Mouse (Mus musculus): ENCODE results near the gene Slc25a30. TPM values are rescaled to one million over a fixed set of nuclear protein-coding genes. Genes with fewer than 3 reads are reported as not detected.
"Not testable (repeated sequence)": the region's sequence is repeated elsewhere in the genome, so short reads cannot be mapped to it uniquely, and the experiment has no call there.

Gene Slc25a30
- total RNA-seq, 2 experiments from 2014 or later, result 9.4 to 11.0 TPM

DNA sequence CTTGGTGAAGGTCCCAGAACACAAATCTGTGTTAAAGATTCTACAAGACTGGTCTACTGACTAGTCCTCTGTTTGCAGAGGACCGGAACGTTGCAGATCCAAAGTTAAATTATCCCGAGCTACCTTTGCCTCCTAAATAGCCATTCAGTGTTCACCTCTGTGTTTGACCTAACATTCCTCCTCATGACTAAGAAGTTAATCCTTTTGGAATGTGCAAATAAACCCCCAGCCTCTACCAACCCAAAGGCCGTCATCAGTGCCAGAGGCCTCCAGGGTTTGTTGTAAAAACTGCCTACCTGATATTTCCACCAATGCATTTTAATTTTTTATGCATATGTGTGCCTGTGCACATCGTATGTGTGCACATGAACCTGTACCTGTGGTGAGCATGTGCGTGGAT is 7.5 kb upstream of the Slc25a30 start:
- no peak for DNase-seq (ENCODE audit: low spot score in 2 of 2)

DNA sequence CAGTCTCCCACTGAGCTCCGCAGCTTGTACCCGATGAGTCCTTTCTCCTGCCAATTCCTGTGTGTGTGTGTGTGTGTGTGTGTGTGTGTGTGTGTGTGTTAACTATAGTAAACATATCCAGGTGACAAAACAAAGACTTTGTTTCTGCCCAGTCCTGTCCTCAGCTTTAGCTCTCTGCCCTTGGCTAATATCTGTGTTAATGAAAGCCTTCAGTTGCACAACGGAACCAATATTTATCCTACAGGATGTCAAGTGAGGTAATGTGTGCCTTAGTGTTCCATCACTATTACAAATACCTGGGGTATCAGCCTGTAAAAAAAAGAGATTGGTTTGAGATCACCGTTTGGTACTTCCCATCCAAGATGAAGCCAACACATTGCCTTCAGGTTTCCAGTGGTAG is 6.3 kb upstream of the Slc25a30 start:
- no peak for DNase-seq (ENCODE audit: low spot score in 2 of 2)

DNA sequence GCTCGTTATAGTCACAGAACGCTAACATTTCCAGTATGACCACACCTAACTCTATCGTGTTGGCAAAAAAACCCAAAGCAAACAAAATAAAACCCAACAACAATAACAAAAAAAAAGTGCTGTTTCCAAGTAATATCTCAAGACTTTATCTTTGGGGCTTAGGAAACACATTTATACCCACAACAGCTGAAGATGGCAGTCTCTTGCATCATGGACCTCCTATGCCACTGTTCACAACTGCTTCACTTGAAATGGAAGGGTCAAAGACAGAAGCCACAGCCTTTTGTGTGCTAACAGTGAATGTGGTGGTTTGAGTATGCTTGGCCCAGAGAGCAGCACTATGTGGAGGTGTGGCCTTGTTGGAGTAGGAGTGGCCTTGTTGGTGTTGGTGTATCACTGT is 4.5 kb upstream of the Slc25a30 start:
- DNase-seq (ENCODE audit: low spot score in 2 of 2), result no peak

DNA sequence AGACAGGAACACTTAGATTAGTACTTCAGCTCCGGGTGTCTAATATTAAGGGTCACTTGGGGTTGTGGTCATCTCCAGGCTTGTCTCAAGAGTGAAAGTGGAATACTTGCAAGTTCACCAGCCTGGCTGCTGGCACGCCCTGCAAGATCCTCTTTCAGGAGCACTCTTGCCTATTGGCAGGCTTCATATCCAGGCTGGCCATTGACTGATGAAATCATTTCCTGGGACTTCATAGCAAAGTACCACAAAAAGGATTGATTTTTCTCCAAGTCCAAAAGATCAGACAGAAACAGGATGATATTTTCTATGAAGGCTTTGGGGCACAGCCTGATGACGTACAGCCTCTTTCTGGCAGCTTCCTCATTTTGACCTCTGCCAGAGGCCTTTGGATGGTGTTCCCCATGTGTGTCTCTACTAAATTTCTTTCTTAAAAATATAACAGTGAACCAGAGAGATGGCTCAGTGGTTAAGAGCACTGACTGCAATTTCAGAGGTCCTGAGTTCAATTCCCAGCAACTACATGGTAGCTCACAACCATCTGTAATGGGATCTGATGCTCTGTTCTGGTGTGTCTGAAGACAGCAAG is 3.7 kb upstream of the Slc25a30 start:
- DNase-seq (ENCODE audit: low spot score in 2 of 2), result no peak

DNA sequence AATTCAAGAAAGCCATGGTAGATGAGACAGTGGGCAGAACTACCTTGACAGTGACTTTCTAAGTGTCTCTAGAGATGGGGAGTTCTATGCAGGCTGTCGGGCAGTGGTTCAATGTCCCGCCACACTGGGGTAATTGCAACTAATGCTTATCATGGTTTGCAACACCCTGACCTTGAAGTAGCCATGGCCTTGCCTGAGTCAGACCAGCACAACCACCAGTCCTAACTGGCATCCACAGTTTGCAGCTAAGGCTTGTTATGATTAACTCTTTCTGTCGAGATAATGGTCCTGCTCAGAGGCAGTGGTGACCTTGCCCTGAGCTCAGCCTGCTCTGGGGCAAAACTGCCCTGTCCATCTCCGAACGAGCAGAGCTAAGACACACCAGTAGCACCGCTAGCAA is 2.5 kb upstream of the Slc25a30 start:
- DNase-seq (ENCODE audit: low spot score in 2 of 2), result no peak

DNA sequence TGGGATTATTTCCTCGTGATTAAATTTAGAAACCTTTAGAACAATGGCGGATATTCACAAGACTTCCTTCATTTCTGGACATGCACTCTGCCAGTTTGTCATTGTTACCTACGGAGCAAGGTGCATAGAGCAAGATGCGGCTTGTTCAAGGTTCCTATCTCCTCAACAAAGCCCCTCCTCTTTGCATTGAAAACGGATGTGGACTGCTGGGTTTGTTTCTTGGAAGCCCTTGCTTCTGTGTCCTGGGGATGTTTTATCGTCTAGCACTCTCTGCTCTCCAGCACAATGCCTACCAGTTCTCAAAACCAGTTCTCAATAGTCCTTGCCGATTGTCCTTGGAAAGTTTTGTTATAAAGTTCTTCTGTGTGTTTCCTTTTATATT is 948 bp upstream of the Slc25a30 start:
- no peak for DNase-seq (ENCODE audit: low spot score in 2 of 2)

DNA sequence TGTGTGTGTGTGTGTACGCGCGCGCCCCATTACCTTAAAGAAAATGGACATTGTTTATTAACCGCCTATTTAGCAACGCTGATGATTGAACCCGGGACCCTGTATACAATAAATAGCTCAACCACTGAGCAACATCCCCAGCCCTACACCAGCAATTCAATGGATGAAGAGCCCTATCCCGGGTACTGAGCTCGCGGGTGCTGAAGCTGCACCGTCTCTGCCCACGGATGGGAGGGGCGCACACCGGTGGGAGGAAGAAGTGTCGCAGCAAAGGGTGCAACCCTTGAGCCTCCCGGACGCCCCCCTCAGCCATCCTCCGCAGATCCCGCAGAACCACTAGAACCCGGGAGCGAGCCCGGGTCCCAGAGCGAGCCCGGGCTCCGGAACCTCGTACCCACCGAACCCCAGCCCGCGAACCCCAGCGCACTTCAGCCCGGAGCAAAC is 391 bp downstream of the Slc25a30 start:
- no peak for DNase-seq (ENCODE audit: low spot score in 2 of 2)

DNA sequence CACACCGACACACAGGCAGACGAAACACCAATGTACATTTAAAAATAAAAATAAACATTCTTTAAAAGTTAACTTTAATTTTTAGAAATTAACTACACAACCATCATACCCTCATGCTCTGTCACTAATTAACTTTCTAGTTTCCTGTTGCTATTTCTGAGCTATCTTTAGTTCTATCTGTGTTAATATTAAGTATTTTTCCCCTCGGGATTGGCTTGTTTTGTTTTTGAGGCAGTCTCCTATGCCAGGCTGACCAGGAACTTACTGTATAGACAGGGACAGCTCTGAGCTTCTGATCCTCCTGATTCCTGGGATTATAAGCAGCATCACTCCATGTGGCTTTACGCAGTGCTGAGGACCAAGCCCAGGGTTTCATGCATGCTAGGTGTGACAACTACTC is 6.9 kb downstream of the Slc25a30 start:
- DNase-seq (ENCODE audit: low spot score in 2 of 2), result no peak

DNA sequence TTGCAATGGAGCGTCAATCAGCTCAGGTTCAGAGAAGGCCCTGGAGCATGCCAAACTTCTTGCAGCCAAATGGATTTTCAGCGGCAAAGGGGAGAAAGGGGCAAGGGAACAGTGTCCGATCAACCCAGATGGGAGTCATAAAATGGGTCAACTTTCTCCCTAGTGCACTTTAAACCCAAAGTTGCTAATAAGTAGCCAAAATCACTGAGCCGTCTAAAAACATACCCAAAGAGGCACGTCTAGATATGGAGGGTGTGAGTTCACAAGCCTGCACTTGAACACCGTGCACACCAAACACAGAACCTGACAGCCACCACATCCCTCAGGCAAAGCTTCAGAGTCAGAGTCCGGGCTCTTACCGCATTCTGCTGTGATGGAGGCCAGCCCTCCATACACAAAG is 10.2 kb downstream of the Slc25a30 start:
- no peak for DNase-seq (ENCODE audit: low spot score in 2 of 2)

DNA sequence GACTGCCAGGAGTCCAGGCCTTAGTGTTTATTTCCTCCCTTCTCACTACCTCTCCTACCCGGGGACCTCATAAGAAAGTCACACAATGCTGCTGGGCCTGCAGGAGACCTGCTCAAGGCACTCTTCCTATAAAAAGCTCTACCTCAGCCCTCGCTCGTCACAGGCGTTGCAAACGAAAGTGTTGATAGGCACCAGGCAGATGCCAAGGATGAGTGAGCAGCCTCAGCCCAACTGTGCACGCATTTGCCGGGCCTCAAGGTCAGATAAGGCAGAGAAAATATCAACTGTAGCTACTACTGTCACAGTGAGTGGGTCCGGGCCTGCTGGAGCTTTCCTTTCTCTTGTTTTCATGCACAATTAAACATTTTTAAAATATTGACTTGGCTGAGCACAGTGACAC is 13.4 kb downstream of the Slc25a30 start:
- DNase-seq (ENCODE audit: low spot score in 2 of 2), result no peak

DNA sequence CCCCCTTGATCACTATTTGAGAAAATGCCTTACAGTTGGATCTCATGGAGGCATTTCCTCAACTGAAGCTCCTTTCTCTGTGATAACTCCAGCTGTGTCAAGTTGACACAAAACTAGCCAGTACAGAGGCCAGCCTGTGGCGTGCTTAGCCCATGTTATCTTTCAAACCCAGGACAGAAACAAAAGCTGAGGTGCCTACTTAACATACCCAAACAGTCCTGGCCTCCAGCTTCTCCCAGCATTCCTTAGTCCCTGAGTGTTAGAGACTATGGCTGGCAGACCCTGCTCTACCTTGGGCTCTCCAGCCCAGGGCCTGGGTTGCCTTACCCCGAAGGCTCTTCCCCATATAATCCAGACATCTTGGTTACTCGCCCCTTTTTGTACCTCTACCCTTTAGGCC is 14.4 kb downstream of the Slc25a30 start:
- DNase-seq (ENCODE audit: low spot score in 2 of 2), result not testable (repeated sequence)

DNA sequence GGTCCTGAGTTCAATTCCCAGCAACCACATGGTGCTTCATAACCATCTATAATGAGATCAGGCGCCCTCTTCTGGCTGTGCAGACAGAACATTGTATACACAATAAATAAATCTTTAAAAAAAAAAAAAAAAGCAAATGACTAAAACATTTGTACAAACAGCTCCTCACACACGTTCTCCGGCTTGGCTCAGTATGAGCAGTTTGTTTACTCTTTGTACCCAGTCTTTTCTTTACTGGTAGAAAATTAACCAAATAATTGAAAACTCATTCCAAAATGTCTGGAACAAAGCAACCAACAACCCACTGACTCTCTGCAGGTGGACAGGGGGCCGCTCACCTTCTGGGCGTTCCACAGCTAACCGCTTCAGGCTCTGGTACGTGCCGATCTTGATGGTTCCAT is 15.7 kb downstream of the Slc25a30 start:
- no peak for DNase-seq (ENCODE audit: low spot score in 2 of 2)

DNA sequence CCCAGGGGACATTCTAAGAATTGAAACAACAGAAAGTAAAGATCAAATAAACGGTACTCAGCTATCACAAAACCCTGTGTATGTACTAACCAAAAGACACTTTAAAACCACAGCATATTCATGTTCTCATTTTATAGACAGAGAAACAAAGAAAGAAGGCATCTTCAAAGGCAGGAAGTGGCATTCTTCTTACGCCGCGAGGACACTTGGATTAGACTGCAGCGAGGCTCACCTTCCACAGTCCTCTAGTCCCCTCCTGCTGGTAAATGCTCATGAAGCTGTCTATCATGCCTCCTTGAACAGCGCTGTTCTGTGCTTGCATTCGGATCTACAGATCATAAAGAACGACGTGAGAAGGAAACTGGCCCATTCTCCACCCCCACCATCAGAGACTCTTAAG is 17.5 kb downstream of the Slc25a30 start:
- DNase-seq (ENCODE audit: low spot score in 2 of 2), result no peak

DNA sequence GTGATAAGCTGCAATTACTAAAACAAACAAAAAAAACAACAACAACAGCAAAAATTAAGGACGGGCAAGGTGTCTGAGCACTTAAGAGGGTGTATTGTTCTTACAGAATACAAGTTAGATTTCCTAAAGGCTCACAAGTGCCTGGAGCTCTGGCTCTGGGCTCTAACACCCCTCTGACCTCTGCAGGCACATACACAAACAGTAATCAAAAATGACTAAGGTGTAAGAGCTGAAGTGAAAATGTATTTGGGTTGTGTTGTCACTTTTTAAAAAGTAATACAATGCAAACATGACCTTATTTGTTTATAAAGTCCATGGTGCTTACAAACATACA is 18.6 kb downstream of the Slc25a30 start:
- DNase-seq (ENCODE audit: low spot score in 2 of 2), result no peak

DNA sequence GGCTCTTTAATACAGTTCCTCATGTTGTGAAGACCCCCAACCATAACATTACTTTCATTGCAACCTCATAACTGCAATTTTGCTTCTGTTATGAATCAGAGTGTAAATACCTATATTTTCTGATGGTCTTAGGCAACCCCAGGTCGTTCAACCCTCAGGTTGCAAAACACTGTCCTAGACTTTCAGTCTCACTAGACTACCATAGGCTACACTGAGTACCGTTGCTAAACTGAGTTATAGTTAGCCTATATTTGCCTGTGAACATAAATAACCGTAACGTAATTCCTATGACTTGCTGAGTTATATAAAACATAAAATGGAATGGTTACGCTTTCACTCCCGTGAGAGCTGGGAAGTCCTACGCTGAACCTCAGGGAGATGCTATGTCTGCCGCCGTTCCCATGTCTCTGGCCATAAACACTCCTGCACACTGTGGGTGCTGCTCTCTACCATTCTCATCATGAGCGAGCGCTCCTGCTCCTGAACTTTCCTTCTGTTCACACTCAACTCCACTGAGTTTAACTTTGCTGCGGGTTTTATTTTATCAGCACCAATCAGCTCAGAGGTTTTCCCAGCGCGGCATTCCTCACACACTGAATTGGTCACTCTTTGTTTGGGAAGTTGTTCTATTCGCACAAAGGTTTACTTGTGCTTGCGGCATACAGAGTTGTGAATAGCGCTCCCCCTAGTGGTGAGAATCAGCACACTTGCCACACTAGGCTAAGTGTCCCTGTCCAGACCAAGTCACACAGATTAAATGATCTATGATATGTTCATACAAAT is 19.2 kb downstream of the Slc25a30 start:
- DNase-seq (ENCODE audit: low spot score in 2 of 2), result peak; percentile 43 to 67

DNA sequence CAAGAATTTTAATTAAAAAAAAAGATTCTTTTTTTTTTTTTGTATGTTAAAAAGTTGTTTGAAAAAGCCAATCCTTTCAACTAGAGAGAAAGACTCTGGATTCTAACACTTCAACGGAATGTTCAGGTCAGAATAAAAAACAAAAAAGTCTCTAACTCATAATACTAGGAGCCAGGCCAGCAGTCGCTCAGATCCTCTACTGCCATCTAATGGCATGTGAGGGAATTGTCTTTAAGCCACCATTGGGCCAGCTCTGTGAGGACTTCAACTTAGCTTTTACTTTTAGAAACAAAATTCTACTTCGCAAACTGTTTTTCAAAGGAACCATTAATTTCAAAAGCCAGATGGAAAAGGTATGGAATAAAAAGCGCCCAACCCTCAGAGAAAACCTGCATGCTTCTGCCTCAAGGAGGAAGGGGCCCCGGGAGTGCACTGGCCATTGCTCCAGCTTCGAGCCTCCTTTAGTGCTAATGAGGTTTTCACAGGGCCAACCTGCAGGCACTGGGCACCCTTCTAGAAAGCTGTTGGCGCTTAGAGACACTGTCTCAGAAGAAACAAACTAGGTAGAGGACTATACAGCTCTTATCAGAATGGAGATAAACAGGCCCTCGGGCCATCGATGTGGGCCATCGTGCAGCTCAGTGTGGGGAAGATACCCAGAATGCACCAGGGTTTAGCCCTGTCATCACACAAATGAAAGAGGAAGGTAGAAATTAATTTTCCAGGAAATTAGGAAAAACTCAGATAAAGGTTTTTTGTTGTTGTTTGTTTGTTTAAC is 25.6 kb downstream of the Slc25a30 start:
- peak in 1 of 2 experiments; percentile 20 for DNase-seq (ENCODE audit: low spot score in 2 of 2)

DNA sequence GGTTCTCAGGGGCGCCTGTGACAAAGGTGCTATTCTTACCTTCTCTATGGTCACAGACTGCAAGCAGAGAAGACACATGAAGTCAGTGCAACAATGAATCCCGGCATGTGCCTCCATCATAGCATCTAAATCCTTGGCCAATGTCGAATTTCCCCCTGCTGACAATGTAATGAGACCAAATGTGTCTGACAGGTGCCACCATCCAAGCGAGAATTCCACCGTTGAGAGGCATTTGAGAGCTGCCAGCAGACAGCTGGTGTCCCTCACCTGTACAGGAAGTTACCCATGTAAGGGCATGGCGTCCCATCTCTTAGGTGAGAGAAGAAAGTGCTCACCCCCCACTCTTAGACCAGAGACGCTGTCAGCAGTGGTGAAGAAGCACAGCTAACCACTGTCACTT is 28.4 kb downstream of the Slc25a30 start:
- DNase-seq (ENCODE audit: low spot score in 2 of 2), result no peak

DNA sequence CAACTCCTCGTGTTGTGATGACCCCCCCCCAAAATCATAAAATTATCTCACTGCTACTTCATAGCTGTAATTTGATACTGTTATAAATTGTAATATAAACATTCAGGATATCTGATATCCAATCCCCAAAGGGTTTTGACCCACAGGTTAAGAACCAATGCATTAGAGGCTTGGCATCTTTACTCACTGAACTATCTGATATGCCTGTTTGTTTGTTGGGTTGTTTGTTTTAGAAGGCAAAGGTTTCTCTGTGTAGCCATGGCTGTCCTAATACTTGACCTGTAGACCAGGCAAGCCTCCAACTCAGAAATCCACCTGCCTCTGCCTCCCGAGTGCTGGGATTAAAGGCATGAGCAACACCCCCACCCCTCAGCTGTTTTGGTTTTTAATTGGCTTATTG is 29.0 kb downstream of the Slc25a30 start:
- no peak for DNase-seq (ENCODE audit: low spot score in 2 of 2)

DNA sequence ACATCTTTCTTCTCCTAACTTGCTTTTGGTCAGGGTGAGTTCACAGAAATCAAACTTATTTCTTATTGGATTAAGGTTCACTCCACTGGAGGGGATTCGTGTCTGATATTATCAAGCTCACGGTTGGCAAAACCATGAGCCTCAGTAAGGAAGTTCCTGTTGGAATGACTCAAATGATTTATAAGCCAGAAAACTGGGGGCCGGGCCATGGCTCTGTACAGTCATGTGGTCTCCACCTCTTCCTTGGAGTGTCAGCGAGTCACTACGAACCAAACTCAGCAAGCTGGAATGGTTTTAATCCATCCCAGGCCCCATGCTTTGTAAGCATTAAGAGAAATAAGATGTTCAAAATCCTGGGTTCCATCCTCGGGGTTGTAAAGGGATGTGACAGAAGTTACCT is 29.9 kb downstream of the Slc25a30 start:
- DNase-seq (ENCODE audit: low spot score in 2 of 2), result no peak

DNA sequence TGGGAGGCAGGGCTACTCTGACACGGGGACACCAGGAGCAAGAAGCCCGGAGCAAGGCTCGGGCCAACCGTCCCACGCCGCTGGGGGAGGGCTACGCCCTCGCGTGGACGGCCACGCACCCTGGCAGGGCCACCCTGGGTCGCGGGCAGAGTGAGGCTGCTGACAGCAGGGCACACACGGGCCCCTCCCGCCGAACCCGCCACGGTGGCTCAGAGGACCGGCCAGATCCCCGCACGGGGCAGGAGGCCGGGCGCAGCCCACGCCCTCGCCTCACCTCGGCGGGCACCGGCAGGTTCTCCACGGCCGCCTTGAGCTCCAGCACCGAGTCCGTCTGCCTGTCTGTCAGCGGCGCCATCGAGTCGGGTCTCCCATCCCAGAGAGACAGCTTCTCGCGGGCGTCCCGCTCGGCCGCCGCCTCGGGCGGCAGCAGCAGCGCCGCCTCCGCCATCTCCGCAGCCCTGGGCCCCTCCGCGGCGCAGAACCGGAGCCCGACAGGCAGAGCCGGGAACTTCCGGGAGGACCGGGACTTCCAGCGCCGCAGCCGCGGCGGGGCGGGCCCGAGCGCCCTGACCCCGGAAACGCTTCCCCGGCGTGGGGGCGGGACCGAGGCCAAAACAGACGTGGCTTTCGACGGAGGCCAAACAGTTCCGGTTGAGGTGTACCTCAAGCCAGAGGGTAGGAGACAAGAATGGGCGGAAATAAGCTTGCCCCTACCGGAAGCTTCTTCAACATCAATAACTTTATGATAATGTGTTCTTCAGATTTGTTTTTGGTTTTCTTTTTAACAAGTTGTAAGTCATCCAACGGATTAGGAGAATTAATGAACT is 32.6 kb downstream of the Slc25a30 start, which contains the start of gene Cog3:
Cog3 (minus strand) TSS at position 527 of the 827 bp plus-strand sequence.
- peak; percentile 96 to 97 for DNase-seq (ENCODE audit: low spot score in 2 of 2)

DNA sequence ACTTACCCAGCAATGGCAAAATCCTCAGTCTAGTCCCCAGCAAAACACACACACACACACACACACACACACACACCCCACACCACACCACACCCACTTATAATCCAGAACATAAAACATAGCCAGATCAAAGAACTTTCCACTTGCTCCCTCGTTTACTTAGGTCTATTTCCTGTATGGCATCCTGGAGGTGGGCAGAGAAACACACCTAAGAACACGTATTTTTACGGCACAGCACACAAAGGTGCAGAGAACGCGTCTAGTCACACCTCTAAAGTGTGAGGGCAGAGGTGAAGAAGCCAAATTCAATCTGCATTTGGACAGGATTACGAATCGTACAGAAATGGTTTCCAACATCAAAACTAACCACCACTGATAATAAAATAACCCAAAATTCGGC is 33.6 kb downstream of the Slc25a30 start:
- DNase-seq (ENCODE audit: low spot score in 2 of 2), result no peak
